Mouse (Mus musculus) bone marrow, adult 2 months (tissue): ENCODE results near the gene Wfikkn1.

Experiments
- CTCF ChIP-seq: fragments of 200-500 bp; IDR thresholded peaks from 2 replicates; pipeline ENCODE4 v1.5.1; 2011; ENCODE audit warnings: low read length, control low read depth; ENCODE audit not compliant: control insufficient read depth, insufficient read depth
- POLR2A ChIP-seq: fragments of 200-500 bp; IDR thresholded peaks from 2 replicates; pipeline ENCODE4 v1.6.1; 2011; ENCODE audit warnings: low read depth, mild to moderate bottlenecking, control low read depth, low read length, borderline replicate concordance; ENCODE audit not compliant: control insufficient read depth

DNA sequence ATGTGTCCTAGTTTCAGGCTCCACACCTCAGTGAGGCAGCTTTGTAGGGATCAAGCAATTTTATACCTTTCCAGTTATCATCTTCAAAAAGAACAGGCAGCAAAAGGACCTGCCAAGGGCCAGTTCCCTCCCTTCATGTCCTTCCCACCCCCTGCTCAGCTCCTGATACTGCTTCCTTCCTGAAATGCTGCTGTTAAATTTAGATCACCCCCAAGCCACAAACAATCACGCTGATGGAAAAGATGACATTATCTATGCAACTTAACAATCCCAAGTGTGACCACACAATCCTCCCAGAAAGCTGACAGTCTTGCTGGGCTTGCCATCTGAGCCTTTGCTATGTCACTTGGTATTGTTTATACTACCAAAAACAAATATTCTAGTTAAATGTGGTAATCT lies 33.2 kb upstream of the Wfikkn1 start:
- TF ChIP-seq CTCF (no peak), POLR2A (no peak)
